Mouse (Mus musculus) urinary bladder, postnatal 36 days (tissue): ENCODE measurements around the gene Gm10999.
"Not testable (repeated sequence)": the region's sequence is repeated elsewhere in the genome, so short reads cannot be mapped to it uniquely, and the experiment has no call there.

Source experiments
- DNase-seq, 2 experiments: peaks; one replicate each; pipeline ENCODE4 v3.0.0; 2022; ENCODE audit warnings: low spot score in 2 of 2, mixed read lengths in 1 of 2

The Gm10999 gene

GRCm38 (mm10) chr8:129131561-129131960 is at the start of gene Gm10999:
Gene Gm10999 (minus strand): TSS chr8:129131661.
- DNase-seq: no peak

GRCm38 (mm10) chr8:129133475-129133874 is 2.0 kb upstream of the Gm10999 start:
- no peak for DNase-seq

GRCm38 (mm10) chr8:129115761-129116160 is 15.7 kb downstream of the Gm10999 start:
- not testable (repeated sequence) for DNase-seq
